Mouse (Mus musculus): ENCODE data around the gene Cd28. TPM values are rescaled to one million over a fixed set of nuclear protein-coding genes. Genes with fewer than 3 reads are reported as not detected.

Gene Cd28
- total and polyA plus RNA-seq, 2 experiments from 2014 or later = 0.10 to 0.16 TPM

- 81% methylated on average over 4 of the region's 4 CpGs for WGBS
- H3K27ac ChIP-seq = no peak overlapping the region
- H3K4me2 ChIP-seq (ENCODE audit: low read depth, low read length) = no peak overlapping the region
- DNase-seq (ENCODE audit: low spot score) (no peak), ATAC-seq (no peak)
- H3K27me3 ChIP-seq (ENCODE audit: insufficient read depth, low read length) = no peaks in the 10 kb centered on the region
- H3K36me3 ChIP-seq (ENCODE audit: insufficient read depth, low read length) = no peaks in the 10 kb centered on the region
- no peak overlapping the region for H3K9ac ChIP-seq (replicated peaks; ENCODE audit: low read length)
- no peak overlapping the region for H3K4me3 ChIP-seq (ENCODE audit: low read length)
- TF ChIP-seq CTCF (IDR thresholded peaks at IDR 0.05; ENCODE audit: low read depth) = no peak
- H3K9me3 ChIP-seq (ENCODE audit: low read length) = no peaks in the 10 kb centered on the region
- H3K4me1 ChIP-seq (ENCODE audit: insufficient read depth, low read length) = no peaks in the 10 kb centered on the region
Observed at GRCm38 (mm10) chr1:60748936-60749335, 32.3 kb downstream of the Cd28 start.

GRCm38 (mm10) chr1:60749346-60749840 lies 32.8 kb downstream of the Cd28 start:
- ATAC-seq = no peak
- Histone ChIP-seq H3K9ac (replicated peaks; ENCODE audit: low read length) (no peak overlapping the region), H3K4me3 (ENCODE audit: low read length) (no peak overlapping the region), H3K36me3 (ENCODE audit: insufficient read depth, low read length) (no peaks in the 10 kb centered on the region), H3K27me3 (ENCODE audit: insufficient read depth, low read length) (no peaks in the 10 kb centered on the region), H3K4me1 (ENCODE audit: insufficient read depth, low read length) (no peaks in the 10 kb centered on the region), H3K9me3 (ENCODE audit: low read length) (no peaks in the 10 kb centered on the region), H3K27ac (no peak overlapping the region), H3K4me2 (ENCODE audit: low read depth, low read length) (no peak overlapping the region)
- 79% methylated on average over 5 of the region's 5 CpGs for WGBS
- TF ChIP-seq CTCF (IDR thresholded peaks at IDR 0.05; ENCODE audit: low read depth) = no peak
- no peak for DNase-seq (ENCODE audit: low spot score)

GRCm38 (mm10) chr1:60750201-60750765 lies 33.7 kb downstream of the Cd28 start:
- Histone ChIP-seq H3K27ac (no peak overlapping the region), H3K36me3 (ENCODE audit: insufficient read depth, low read length) (no peaks in the 10 kb centered on the region), H3K9ac (replicated peaks; ENCODE audit: low read length) (no peak overlapping the region), H3K4me3 (ENCODE audit: low read length) (no peak overlapping the region), H3K4me1 (ENCODE audit: insufficient read depth, low read length) (no peaks in the 10 kb centered on the region), H3K9me3 (ENCODE audit: low read length) (no peaks in the 10 kb centered on the region), H3K4me2 (ENCODE audit: low read depth, low read length) (no peak overlapping the region), H3K27me3 (ENCODE audit: insufficient read depth, low read length) (no peaks in the 10 kb centered on the region)
- no peak for TF ChIP-seq CTCF (IDR thresholded peaks at IDR 0.05; ENCODE audit: low read depth)
- no peak for ATAC-seq
- WGBS = 87% methylated on average over 6 of the region's 6 CpGs
- no peak for DNase-seq (ENCODE audit: low spot score)

- H3K9me3 ChIP-seq (ENCODE audit: low read length) = no peaks in the 10 kb centered on the region
- 92% methylated on average over 4 of the region's 4 CpGs for WGBS
- H3K27ac ChIP-seq = no peak overlapping the region
- H3K4me3 ChIP-seq (ENCODE audit: low read length) = no peak overlapping the region
- H3K9ac ChIP-seq (replicated peaks; ENCODE audit: low read length) = no peak overlapping the region
- ATAC-seq (no peak), DNase-seq (ENCODE audit: low spot score) (no peak)
- H3K4me2 ChIP-seq (ENCODE audit: low read depth, low read length) = no peak overlapping the region
- H3K27me3 ChIP-seq (ENCODE audit: insufficient read depth, low read length) = no peaks in the 10 kb centered on the region
- TF ChIP-seq CTCF (IDR thresholded peaks at IDR 0.05; ENCODE audit: low read depth) = no peak
- H3K4me1 ChIP-seq (ENCODE audit: insufficient read depth, low read length) = no peaks in the 10 kb centered on the region
- no peaks in the 10 kb centered on the region for H3K36me3 ChIP-seq (ENCODE audit: insufficient read depth, low read length)
Observed at GRCm38 (mm10) chr1:60751011-60751410, 34.4 kb downstream of the Cd28 start.

GRCm38 (mm10) chr1:60752986-60753385 lies 36.4 kb downstream of the Cd28 start:
- Histone ChIP-seq H3K9me3 (ENCODE audit: low read length) (no peaks in the 10 kb centered on the region), H3K36me3 (ENCODE audit: insufficient read depth, low read length) (no peaks in the 10 kb centered on the region), H3K4me3 (ENCODE audit: low read length) (no peak overlapping the region), H3K27ac (no peak overlapping the region), H3K27me3 (ENCODE audit: insufficient read depth, low read length) (no peaks in the 10 kb centered on the region), H3K4me1 (ENCODE audit: insufficient read depth, low read length) (no peaks in the 10 kb centered on the region), H3K9ac (replicated peaks; ENCODE audit: low read length) (no peak overlapping the region), H3K4me2 (ENCODE audit: low read depth, low read length) (no peak overlapping the region)
- WGBS = 83% methylated on average over 1 of the region's 1 CpGs
- ATAC-seq (no peak), DNase-seq (ENCODE audit: low spot score) (no peak)
- TF ChIP-seq CTCF (IDR thresholded peaks at IDR 0.05; ENCODE audit: low read depth) = no peak

GRCm38 (mm10) chr1:60753981-60754380 lies 37.4 kb downstream of the Cd28 start:
- ATAC-seq (no peak), DNase-seq (ENCODE audit: low spot score) (no peak)
- no peak overlapping the region for H3K4me2 ChIP-seq (ENCODE audit: low read depth, low read length)
- no peak overlapping the region for H3K9ac ChIP-seq (replicated peaks; ENCODE audit: low read length)
- H3K36me3 ChIP-seq (ENCODE audit: insufficient read depth, low read length) = no peaks in the 10 kb centered on the region
- H3K4me1 ChIP-seq (ENCODE audit: insufficient read depth, low read length) = no peaks in the 10 kb centered on the region
- no peaks in the 10 kb centered on the region for H3K27me3 ChIP-seq (ENCODE audit: insufficient read depth, low read length)
- H3K4me3 ChIP-seq (ENCODE audit: low read length) = no peak overlapping the region
- whole genome bisulfite sequencing = 93% methylated on average over 12 of the region's 12 CpGs
- no peak for TF ChIP-seq CTCF (IDR thresholded peaks at IDR 0.05; ENCODE audit: low read depth)
- no peaks in the 10 kb centered on the region for H3K9me3 ChIP-seq (ENCODE audit: low read length)
- H3K27ac ChIP-seq = no peak overlapping the region

GRCm38 (mm10) chr1:60755391-60756243 lies 39.0 kb downstream of the Cd28 start:
- Histone ChIP-seq H3K4me1 (ENCODE audit: insufficient read depth, low read length) (no peaks in the 10 kb centered on the region), H3K9ac (replicated peaks; ENCODE audit: low read length) (no peak overlapping the region), H3K4me2 (ENCODE audit: low read depth, low read length) (no peak overlapping the region), H3K27me3 (ENCODE audit: insufficient read depth, low read length) (no peaks in the 10 kb centered on the region), H3K4me3 (ENCODE audit: low read length) (no peak overlapping the region), H3K36me3 (ENCODE audit: insufficient read depth, low read length) (no peaks in the 10 kb centered on the region), H3K9me3 (ENCODE audit: low read length) (no peaks in the 10 kb centered on the region), H3K27ac (no peak overlapping the region)
- no peak for TF ChIP-seq CTCF (IDR thresholded peaks at IDR 0.05; ENCODE audit: low read depth)
- ATAC-seq = no peak
- 79% methylated on average over 7 of the region's 7 CpGs for WGBS
- DNase-seq (ENCODE audit: low spot score) = no peak

Measured in hindbrain, postnatal 0 days (tissue).